Mouse (Mus musculus) hindbrain, embryonic 16.5 days (tissue): ENCODE measurements around the gene Mctp1. TPM values are rescaled to one million over a fixed set of nuclear protein-coding genes. Genes with fewer than 3 reads are reported as not detected.

Experiments used
- ATAC-seq: fragments of 200-750 bp; cut with Nextera tagmentation; 2 replicates; pipeline ENCODE4 v1.8.0; 2017; ENCODE audit warnings: moderate TSS enrichment, moderate library complexity
- H3K27ac ChIP-seq: fragments of 300-500 bp; sonication (generic); 2 replicates; pipeline ENCODE4 v1.5.1; 2014; ENCODE audit warnings: low read depth, mild to moderate bottlenecking, control low read depth, low read length, moderate library complexity
- H3K27me3 ChIP-seq: fragments of 300-500 bp; sonication (generic); replicated peaks from 2 replicates; pipeline ENCODE4 v1.6.1; 2014; ENCODE audit warnings: low read length; ENCODE audit not compliant: control insufficient read depth, insufficient read depth
- H3K36me3 ChIP-seq: fragments of 300-500 bp; sonication (generic); 2 replicates; pipeline ENCODE4 v1.6.1; 2014; ENCODE audit warnings: mild to moderate bottlenecking, low read length, moderate library complexity, mixed read lengths; ENCODE audit not compliant: control insufficient read depth, insufficient read depth
- H3K4me1 ChIP-seq: fragments of 300-500 bp; sonication (generic); 2 replicates; pipeline ENCODE4 v1.6.1; 2014; ENCODE audit warnings: low read depth, low read length; ENCODE audit not compliant: control insufficient read depth, insufficient read depth
- H3K4me2 ChIP-seq: fragments of 300-500 bp; sonication (generic); 2 replicates; pipeline ENCODE4 v1.6.1; 2014; ENCODE audit warnings: mild to moderate bottlenecking, low read length, control low read depth, moderate library complexity
- H3K4me3 ChIP-seq: fragments of 300-500 bp; sonication (generic); 2 replicates; pipeline ENCODE4 v1.5.1; 2014; ENCODE audit warnings: mild to moderate bottlenecking, low read length, control low read depth, moderate library complexity
- H3K9ac ChIP-seq: fragments of 300-500 bp; sonication (generic); 2 replicates; pipeline ENCODE4 v1.6.1; 2014; ENCODE audit warnings: low read depth, mild to moderate bottlenecking, control low read depth, low read length, moderate library complexity
- H3K9me3 ChIP-seq: fragments of 300-500 bp; sonication (generic); 2 replicates; pipeline ENCODE4 v1.6.1; 2014; ENCODE audit warnings: mild to moderate bottlenecking, low read length, moderate library complexity; ENCODE audit not compliant: control insufficient read depth
- WGBS: fragments of 180-500 bp; shearing (Covaris S2); extraction: QIAGEN DNeasy Blood & Tissue Kit; methylation state at CpG from one replicate; pipeline ENCODE4 v1.1.7; 2014; 5-methylcytosine and 5-hydroxymethylcytosine counted together
- polyA plus RNA-seq: library from polyadenylated mRNA; unstranded; fragments of >200 nt; fragmentation: Nextera tagmentation; extraction: Ambion mirVana; gene quantifications from 2 replicates; pipeline ENCODE4 v1.2.1, GENCODE M21; 2015

Gene Mctp1
- polyA plus RNA-seq, 1 experiment from 2014 or later, result 4.1 TPM

DNA sequence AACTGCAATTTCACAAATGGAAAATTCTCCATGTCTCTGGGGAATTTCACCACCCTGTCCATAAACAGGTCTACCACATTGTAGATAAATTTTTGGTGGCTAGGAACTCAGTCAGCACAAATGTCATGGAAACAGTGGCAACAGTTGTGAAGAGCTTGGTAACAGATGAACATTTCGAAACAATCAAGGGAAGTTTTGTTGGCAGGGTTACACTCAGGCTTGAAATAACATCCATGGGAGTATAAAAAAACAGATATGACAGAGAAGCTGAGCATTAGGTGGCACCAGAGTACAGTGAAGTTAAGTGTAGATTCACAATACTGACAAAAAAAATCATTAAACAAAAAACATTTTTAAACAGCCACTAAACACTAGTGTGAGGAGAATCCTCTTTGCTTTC is 26.3 kb downstream of the Mctp1 start:
- WGBS, result 82% methylated on average over 1 of the region's 1 CpGs

DNA sequence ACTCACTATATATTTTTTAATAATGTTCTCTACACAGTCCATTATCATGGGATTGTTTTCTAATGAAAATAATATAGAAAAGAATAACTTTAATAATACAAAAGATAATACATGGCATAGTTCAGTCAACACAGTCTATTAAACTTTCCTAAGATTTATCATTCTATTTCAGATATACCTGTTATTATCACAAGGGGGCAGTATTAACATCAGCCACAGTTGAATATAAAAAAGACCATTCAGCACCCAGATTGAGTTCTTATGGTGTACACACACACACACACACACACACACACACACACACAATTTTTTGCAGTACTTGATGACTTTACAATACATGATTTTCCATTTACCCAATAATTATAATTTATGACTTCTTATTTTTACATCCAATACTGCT is 31.0 kb downstream of the Mctp1 start:
- no peak for ATAC-seq
- no peaks in the 10 kb centered on the region for H3K27me3 ChIP-seq
- H3K4me3 ChIP-seq, result no peak overlapping the region
- H3K27ac ChIP-seq, result no peak overlapping the region
- no peak overlapping the region for H3K9ac ChIP-seq
- no peaks in the 10 kb centered on the region for H3K9me3 ChIP-seq
- no peaks in the 10 kb centered on the region for H3K36me3 ChIP-seq
- H3K4me1 ChIP-seq, result no peaks in the 10 kb centered on the region
- H3K4me2 ChIP-seq, result no peak overlapping the region

More for the DNA sequence above, 26.3 kb downstream of the Mctp1 start:
- Histone ChIP-seq H3K4me2 (no peak overlapping the region), H3K9me3 (no peaks in the 10 kb centered on the region; the same call in 1 of the 2 replicates), H3K4me1 (no peaks in the 10 kb centered on the region), H3K27ac (no peak overlapping the region), H3K27me3 (no peaks in the 10 kb centered on the region), H3K4me3 (no peak overlapping the region), H3K36me3 (no peaks in the 10 kb centered on the region), H3K9ac (no peak overlapping the region)
- no peak for ATAC-seq

- Histone ChIP-seq H3K4me1 (no peaks in the 10 kb centered on the region), H3K27me3 (no peaks in the 10 kb centered on the region), H3K27ac (no peak overlapping the region), H3K9me3 (no peaks in the 10 kb centered on the region), H3K4me2 (no peak overlapping the region), H3K36me3 (no peaks in the 10 kb centered on the region), H3K9ac (no peak overlapping the region), H3K4me3 (no peak overlapping the region)
- ATAC-seq, result no peak
- 79% methylated on average over 4 of the region's 4 CpGs for WGBS
Observed at GRCm38 (mm10) chr13:76420111-76420510, 35.8 kb downstream of the Mctp1 start.

- no peak for ATAC-seq
- Histone ChIP-seq H3K36me3 (no peaks in the 10 kb centered on the region), H3K4me3 (no peak overlapping the region), H3K4me1 (no peaks in the 10 kb centered on the region), H3K27ac (no peak overlapping the region), H3K9me3 (no peaks in the 10 kb centered on the region), H3K9ac (no peak overlapping the region), H3K4me2 (no peak overlapping the region), H3K27me3 (no peaks in the 10 kb centered on the region)
- 100% methylated on average over 1 of the region's 1 CpGs for WGBS
Observed at GRCm38 (mm10) chr13:76421075-76421474, 36.7 kb downstream of the Mctp1 start.

GRCm38 (mm10) chr13:76422124-76422523 is 37.8 kb downstream of the Mctp1 start:
- no peak overlapping the region for H3K9ac ChIP-seq
- 86% methylated on average over 5 of the region's 5 CpGs for WGBS
- no peak overlapping the region for H3K4me2 ChIP-seq
- no peak overlapping the region for H3K27ac ChIP-seq
- no peak overlapping the region for H3K4me3 ChIP-seq
- ATAC-seq, result no peak
- H3K36me3 ChIP-seq, result no peaks in the 10 kb centered on the region
- H3K27me3 ChIP-seq, result no peaks in the 10 kb centered on the region
- H3K9me3 ChIP-seq, result no peaks in the 10 kb centered on the region
- no peaks in the 10 kb centered on the region for H3K4me1 ChIP-seq

DNA sequence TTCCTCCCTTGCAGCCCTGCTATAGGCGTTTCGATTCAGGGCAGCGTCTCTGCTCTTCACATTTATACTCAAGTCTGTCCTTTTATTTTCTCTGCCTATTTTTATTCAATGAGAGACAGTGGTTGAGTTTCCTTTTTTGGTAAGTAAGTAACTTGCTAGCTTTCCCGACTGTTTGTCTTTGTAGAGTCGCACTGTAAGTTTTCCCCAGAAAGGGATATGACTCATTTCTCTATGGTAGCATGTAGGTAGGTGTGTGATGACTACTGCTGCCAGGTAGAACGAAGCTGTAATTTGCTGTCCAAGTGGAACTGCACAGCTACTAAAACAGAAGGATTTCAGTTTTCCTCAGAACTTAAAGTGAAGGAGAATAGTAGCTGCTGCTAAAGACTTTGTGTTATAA is 45.1 kb downstream of the Mctp1 start:
- no peaks in the 10 kb centered on the region for H3K9me3 ChIP-seq
- no peak overlapping the region for H3K27ac ChIP-seq
- H3K9ac ChIP-seq, result no peak overlapping the region
- H3K4me3 ChIP-seq, result no peak overlapping the region
- no peak overlapping the region for H3K4me2 ChIP-seq
- H3K27me3 ChIP-seq, result no peaks in the 10 kb centered on the region
- H3K4me1 ChIP-seq, result no peaks in the 10 kb centered on the region
- 80% methylated on average over 6 of the region's 6 CpGs for WGBS
- H3K36me3 ChIP-seq, result no peaks in the 10 kb centered on the region
- no peak for ATAC-seq

- H3K4me2 ChIP-seq, result no peak overlapping the region
- 80% methylated on average over 2 of the region's 2 CpGs for WGBS
Observed at GRCm38 (mm10) chr13:76429927-76430326, 45.6 kb downstream of the Mctp1 start.

GRCm38 (mm10) chr13:76431946-76432345 is 47.6 kb downstream of the Mctp1 start:
- H3K4me1 ChIP-seq, result no peaks in the 10 kb centered on the region
- ATAC-seq, result no peak
- H3K27me3 ChIP-seq, result no peaks in the 10 kb centered on the region
- no peaks in the 10 kb centered on the region for H3K9me3 ChIP-seq
- no peak overlapping the region for H3K4me3 ChIP-seq
- H3K9ac ChIP-seq, result no peak overlapping the region
- H3K27ac ChIP-seq, result no peak overlapping the region
- WGBS, result 90% methylated on average over 2 of the region's 2 CpGs
- no peaks in the 10 kb centered on the region for H3K36me3 ChIP-seq
- no peak overlapping the region for H3K4me2 ChIP-seq

More at GRCm38 (mm10) chr13:76429927-76430326, 45.6 kb downstream of the Mctp1 start:
- H3K9me3 ChIP-seq, result no peaks in the 10 kb centered on the region
- no peaks in the 10 kb centered on the region for H3K4me1 ChIP-seq
- no peak overlapping the region for H3K4me3 ChIP-seq
- no peak overlapping the region for H3K9ac ChIP-seq
- no peaks in the 10 kb centered on the region for H3K27me3 ChIP-seq
- no peaks in the 10 kb centered on the region for H3K36me3 ChIP-seq
- no peak overlapping the region for H3K27ac ChIP-seq
- ATAC-seq, result no peak

GRCm38 (mm10) chr13:76433438-76433837 is 49.1 kb downstream of the Mctp1 start:
- H3K27me3 ChIP-seq, result no peaks in the 10 kb centered on the region
- no peaks in the 10 kb centered on the region for H3K9me3 ChIP-seq
- ATAC-seq, result no peak
- H3K9ac ChIP-seq, result no peak overlapping the region
- no peak overlapping the region for H3K27ac ChIP-seq
- H3K4me1 ChIP-seq, result no peaks in the 10 kb centered on the region
- WGBS, result 83% methylated on average over 4 of the region's 4 CpGs
- no peak overlapping the region for H3K4me3 ChIP-seq
- H3K36me3 ChIP-seq, result no peaks in the 10 kb centered on the region
- no peak overlapping the region for H3K4me2 ChIP-seq

GRCm38 (mm10) chr13:76436426-76436825 is 52.1 kb downstream of the Mctp1 start:
- Histone ChIP-seq H3K27me3 (no peaks in the 10 kb centered on the region), H3K27ac (no peak overlapping the region), H3K36me3 (no peaks in the 10 kb centered on the region), H3K9me3 (no peaks in the 10 kb centered on the region), H3K4me1 (no peaks in the 10 kb centered on the region), H3K4me3 (no peak overlapping the region), H3K4me2 (no peak overlapping the region), H3K9ac (no peak overlapping the region)
- no peak for ATAC-seq
